Mouse (Mus musculus) layer of hippocampus, adult 2 months (tissue): ENCODE data around the gene Galnt2. TPM values are rescaled to one million over a fixed set of nuclear protein-coding genes. Genes with fewer than 3 reads are reported as not detected.
A peak's percentile ranks its signal among the peaks of the same experiment; 100 is the strongest.

Experiments used
- DNase-seq, 2 experiments: peaks; one replicate each; pipeline ENCODE4 v3.0.0; 2022; ENCODE audit warnings: low spot score in 2 of 2
- H3K27ac ChIP-seq: fragments of 200-600 bp; 2 replicates; pipeline ENCODE4 v1.8.1; 2022
- H3K4me3 ChIP-seq: fragments of 200-600 bp; 2 replicates; pipeline ENCODE4 v1.8.1; 2022; ENCODE audit warnings: mild to moderate bottlenecking
- CTCF ChIP-seq: fragments of 200-600 bp; conservative IDR thresholded peaks from 2 replicates; pipeline ENCODE4 v1.8.1; 2022; ENCODE audit warnings: antibody characterized with exemption, mild to moderate bottlenecking, moderate library complexity
- total RNA-seq, 2 experiments: library from RNA; stranded (reverse); gene quantifications; 2 replicates each; pipeline ENCODE4 v1.2.3; 2021

Galnt2 gene
- total RNA-seq, 2 experiments from 2014 or later = 34.5 to 44.5 TPM

GRCm38 (mm10) chr8:124290911-124291691, 59.9 kb downstream of the Galnt2 start:
- TF ChIP-seq CTCF = peak; percentile 63
- Histone ChIP-seq H3K27ac (peak overlapping the region; percentile 66), H3K4me3 (no peak overlapping the region)
- DNase-seq = no peak

GRCm38 (mm10) chr8:124291693-124292092, 60.5 kb downstream of the Galnt2 start:
- no peak for TF ChIP-seq CTCF
- H3K27ac ChIP-seq = no peak overlapping the region
- DNase-seq = no peak
- H3K4me3 ChIP-seq = no peak overlapping the region

- no peak for DNase-seq
- no peak for TF ChIP-seq CTCF
- Histone ChIP-seq H3K4me3 (no peak overlapping the region), H3K27ac (peak overlapping the region; percentile 73)
Observed at GRCm38 (mm10) chr8:124292965-124293364, 61.8 kb downstream of the Galnt2 start.

- no peak for TF ChIP-seq CTCF
- no peak for DNase-seq
- Histone ChIP-seq H3K27ac (peak overlapping the region; percentile 73), H3K4me3 (no peak overlapping the region)
Observed at GRCm38 (mm10) chr8:124294425-124294824, 63.2 kb downstream of the Galnt2 start.

GRCm38 (mm10) chr8:124294900-124295299, 63.7 kb downstream of the Galnt2 start:
- DNase-seq = no peak
- peak overlapping the region; percentile 73 for H3K27ac ChIP-seq
- no peak overlapping the region for H3K4me3 ChIP-seq
- TF ChIP-seq CTCF = no peak

GRCm38 (mm10) chr8:124295357-124295756, 64.2 kb downstream of the Galnt2 start:
- no peak overlapping the region; the same call in 1 of the 2 replicates for H3K27ac ChIP-seq
- no peak for TF ChIP-seq CTCF
- H3K4me3 ChIP-seq = no peak overlapping the region
- DNase-seq = no peak

- no peak overlapping the region for H3K27ac ChIP-seq
- no peak overlapping the region for H3K4me3 ChIP-seq
- DNase-seq = no peak
- no peak for TF ChIP-seq CTCF
Observed at GRCm38 (mm10) chr8:124301512-124301911, 70.3 kb downstream of the Galnt2 start.

GRCm38 (mm10) chr8:124301935-124302555, 70.9 kb downstream of the Galnt2 start:
- TF ChIP-seq CTCF = no peak
- Histone ChIP-seq H3K27ac (no peak overlapping the region), H3K4me3 (no peak overlapping the region)
- DNase-seq = no peak

GRCm38 (mm10) chr8:124303211-124303902, 72.2 kb downstream of the Galnt2 start:
- H3K27ac ChIP-seq = no peak overlapping the region
- no peak for DNase-seq
- TF ChIP-seq CTCF = no peak
- no peak overlapping the region for H3K4me3 ChIP-seq

GRCm38 (mm10) chr8:124304141-124304540, 73.0 kb downstream of the Galnt2 start:
- H3K4me3 ChIP-seq = no peak overlapping the region
- TF ChIP-seq CTCF = no peak
- DNase-seq = no peak
- H3K27ac ChIP-seq = no peak overlapping the region

GRCm38 (mm10) chr8:124306574-124306973, 75.4 kb downstream of the Galnt2 start:
- Histone ChIP-seq H3K27ac (no peak overlapping the region), H3K4me3 (no peak overlapping the region)
- TF ChIP-seq CTCF = no peak
- DNase-seq = no peak

GRCm38 (mm10) chr8:124307700-124308099, 76.5 kb downstream of the Galnt2 start:
- no peak for DNase-seq
- no peak for TF ChIP-seq CTCF
- H3K4me3 ChIP-seq = no peak overlapping the region
- no peak overlapping the region for H3K27ac ChIP-seq

GRCm38 (mm10) chr8:124310509-124310908, 79.3 kb downstream of the Galnt2 start:
- H3K4me3 ChIP-seq = no peak overlapping the region
- DNase-seq = no peak
- no peak for TF ChIP-seq CTCF
- H3K27ac ChIP-seq = no peak overlapping the region
